Mouse (Mus musculus): Measurements from ENCODE around the gene Ano2.

The Ano2 gene

GRCm38 (mm10) chr6:125922746-125923145 is 232.5 kb downstream of the Ano2 start:
- peak; percentile 42 for DNase-seq

- DNase-seq, result no peak
Observed at GRCm38 (mm10) chr6:125924979-125925378, 234.8 kb downstream of the Ano2 start.

DNA sequence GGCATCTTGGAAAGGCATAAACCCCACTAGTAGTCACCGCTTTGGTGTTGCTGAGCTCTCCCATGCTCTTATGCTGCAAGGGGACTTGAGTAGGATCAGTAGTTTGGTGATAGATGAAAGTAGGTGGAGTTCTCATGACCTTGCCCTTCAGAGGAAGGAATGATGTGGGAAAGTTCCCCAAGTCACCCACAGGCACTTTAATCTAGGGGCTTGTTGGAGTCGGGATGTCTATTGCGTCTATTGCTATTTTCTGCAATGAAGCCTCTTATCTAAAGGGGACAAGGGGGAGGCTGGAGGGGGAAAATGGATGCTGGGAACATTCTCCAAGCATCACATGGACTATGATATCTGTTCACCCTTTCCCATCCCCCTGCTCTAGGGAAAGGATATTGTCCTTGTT is 235.6 kb downstream of the Ano2 start:
- no peak for DNase-seq

- DNase-seq, result no peak
Observed at GRCm38 (mm10) chr6:125931926-125932325, 241.7 kb downstream of the Ano2 start.

GRCm38 (mm10) chr6:125954965-125955364 is 264.7 kb downstream of the Ano2 start:
- DNase-seq, result no peak

DNA sequence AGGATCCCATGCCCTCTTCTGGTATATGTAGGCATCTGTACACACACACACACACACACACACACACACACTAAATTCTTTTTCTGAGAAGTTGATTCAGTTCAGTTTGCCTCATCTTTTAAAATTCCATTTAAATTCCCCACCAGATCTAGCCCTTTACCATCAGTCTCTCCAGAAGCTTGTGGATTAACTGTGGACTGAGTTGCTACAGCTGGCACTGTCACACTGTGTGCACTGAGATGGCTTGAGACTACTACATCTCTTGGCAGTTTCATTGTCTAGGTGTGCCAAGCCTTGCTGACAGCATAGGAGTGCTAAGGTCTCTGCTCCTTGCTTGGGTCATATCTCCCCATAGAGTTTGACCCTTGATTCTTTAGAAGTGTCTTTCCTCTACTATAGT is 283.3 kb downstream of the Ano2 start:
- DNase-seq, result no peak

- no peak for DNase-seq
Observed at GRCm38 (mm10) chr6:125975788-125976465, 285.7 kb downstream of the Ano2 start.

DNA sequence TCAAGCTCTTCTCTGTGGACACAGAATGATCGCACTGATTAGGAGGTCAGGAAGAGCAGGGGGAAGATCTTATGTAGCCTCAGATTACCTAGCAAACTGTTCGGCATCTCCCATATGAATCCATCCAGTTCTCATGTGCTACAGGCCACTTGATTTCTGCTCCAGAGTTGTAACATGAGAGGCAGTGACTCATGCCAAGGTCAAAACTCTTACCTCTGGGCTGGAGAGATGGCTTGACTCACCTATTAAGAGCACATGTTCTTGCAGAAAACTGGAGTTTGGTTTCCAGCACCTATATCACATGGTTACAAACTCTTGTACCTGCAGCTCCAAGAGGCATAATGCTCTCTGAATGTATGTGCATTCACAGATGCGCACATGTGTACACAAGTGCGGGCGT is 289.4 kb downstream of the Ano2 start:
- no peak for DNase-seq

DNA sequence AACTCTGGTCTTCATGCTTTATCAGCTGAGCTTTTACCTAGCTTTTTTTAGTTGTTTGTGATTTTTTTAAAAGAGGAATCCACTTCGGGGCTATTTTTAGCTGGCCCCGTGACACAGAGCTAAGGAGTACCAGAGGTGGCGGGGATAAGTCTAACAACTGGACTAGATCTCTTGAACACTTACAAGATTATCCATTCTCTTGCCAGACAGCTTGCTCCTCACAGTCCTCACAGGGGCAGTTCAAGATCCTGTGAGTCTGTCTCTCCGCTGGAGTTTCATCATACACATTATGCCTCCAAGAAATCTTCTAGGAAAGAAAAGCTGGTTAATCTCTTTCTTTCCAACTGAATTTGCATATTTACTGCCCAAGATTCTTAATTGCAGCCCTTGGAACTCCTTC is 293.8 kb downstream of the Ano2 start:
- no peak for DNase-seq

- DNase-seq, result no peak
Observed at GRCm38 (mm10) chr6:125992731-125993130, 302.5 kb downstream of the Ano2 start.

DNA sequence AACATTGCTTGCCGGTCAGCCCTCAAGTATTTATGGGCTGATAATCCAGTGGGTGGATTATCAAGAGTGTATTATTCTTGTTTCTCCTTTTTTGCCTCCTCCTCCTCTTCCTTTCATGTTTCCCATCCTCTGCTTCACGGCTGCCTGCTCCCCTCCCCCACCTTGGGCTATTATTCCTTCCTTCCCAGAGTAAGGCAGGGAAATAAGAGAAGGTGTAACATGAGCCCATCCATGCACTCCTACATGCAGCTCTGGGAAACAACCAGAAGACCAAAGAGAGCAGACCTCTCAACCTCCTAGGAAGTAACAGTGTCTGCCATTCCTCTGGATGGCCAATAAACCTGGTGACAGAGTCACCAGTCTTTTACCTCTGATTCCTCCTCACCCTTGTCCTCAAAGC is 311.6 kb downstream of the Ano2 start:
- DNase-seq, result no peak

- DNase-seq, result no peak
Observed at GRCm38 (mm10) chr6:126003002-126003742, 313.0 kb downstream of the Ano2 start.

- no peak for DNase-seq
Observed at GRCm38 (mm10) chr6:126006647-126007046, 316.4 kb downstream of the Ano2 start.

GRCm38 (mm10) chr6:126009083-126009482 is 318.9 kb downstream of the Ano2 start:
- no peak for DNase-seq

- no peak for DNase-seq
Observed at GRCm38 (mm10) chr6:126016991-126017390, 326.8 kb downstream of the Ano2 start.

- no peak for DNase-seq
Observed at GRCm38 (mm10) chr6:126018411-126018810, 328.2 kb downstream of the Ano2 start.

DNA sequence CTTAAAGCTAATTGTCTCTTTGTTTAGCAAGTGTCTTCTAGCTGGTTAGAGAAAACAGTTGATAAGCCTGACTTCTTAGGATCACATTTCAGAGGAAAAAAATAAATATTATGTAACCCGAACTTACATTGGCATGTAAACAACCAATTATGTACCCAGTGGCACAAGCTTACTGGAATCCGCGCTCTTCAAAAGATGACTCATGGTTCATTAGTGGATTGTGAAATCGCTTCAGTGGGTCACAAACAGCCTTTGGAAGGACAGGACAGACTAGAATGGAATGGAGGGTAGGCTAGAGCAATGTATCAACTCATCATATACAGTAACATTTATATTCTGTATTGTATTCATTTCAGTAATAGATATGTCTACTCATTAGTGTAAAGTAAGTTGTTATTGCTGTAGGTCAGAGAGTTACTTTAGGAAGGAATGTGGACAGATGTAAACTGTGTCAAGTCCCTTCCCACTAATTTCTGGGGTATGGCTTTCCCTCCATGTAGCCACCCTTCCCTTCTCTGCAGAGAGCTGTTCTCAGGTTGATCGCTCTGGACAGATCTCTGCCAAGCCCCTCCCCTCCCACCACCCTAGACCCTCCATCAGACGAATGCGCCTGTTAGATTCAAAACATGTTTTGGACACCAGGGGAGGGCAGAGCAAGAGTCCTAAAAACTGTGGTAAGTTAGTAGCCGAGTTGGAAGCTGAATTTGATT is 343.6 kb downstream of the Ano2 start:
- no peak for DNase-seq

GRCm38 (mm10) chr6:126034403-126034724 is 344.1 kb downstream of the Ano2 start:
- no peak for DNase-seq

DNA sequence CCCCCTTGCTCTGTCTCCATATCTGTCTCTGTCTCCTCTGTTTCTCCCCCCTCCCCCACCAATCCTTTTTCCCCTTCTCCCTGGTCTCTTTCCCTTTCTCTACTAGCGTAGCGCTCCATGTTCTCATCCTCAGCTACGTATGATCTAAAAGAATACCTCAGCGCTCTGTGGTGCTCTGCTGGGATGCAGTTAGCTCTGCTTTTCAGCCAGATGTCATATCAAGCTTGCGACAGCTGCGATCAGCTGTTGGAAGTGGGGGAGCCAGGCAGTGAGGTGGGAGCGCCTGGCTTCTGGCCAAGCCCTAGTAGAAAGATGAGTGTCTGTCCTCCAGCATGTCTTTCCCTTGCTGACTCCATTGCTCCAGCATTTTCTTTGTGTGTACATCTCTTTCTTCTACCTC is 344.5 kb downstream of the Ano2 start:
- no peak for DNase-seq

- DNase-seq, result no peak
Observed at GRCm38 (mm10) chr6:126035621-126036020, 345.4 kb downstream of the Ano2 start.

- no peak for DNase-seq
Observed at GRCm38 (mm10) chr6:126045931-126046330, 355.7 kb downstream of the Ano2 start.

GRCm38 (mm10) chr6:126048206-126048605 is 358.0 kb downstream of the Ano2 start:
- no peak for DNase-seq

- no peak for DNase-seq
Observed at GRCm38 (mm10) chr6:126053136-126053535, 362.9 kb downstream of the Ano2 start.

DNA sequence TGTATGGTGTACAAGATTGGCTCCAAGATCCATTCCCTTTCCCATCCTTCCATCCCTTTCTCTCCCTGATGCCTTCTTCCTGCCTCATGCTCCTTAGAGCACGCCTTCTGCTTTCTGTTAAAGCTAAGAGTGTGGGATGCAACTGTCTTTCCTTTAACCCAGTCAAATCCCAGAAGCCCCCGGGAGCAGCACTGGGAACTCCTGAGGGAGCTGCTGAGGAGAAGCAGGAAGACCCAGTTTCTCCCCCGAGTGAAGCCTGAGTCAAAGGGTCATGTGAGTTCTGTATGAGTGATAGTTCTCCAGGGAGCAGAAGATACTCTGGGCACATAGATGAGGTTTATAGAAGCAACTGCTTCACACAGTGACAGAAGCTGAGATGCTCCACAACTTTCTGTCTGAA is 367.5 kb downstream of the Ano2 start:
- no peak for DNase-seq
